Mouse (Mus musculus) intestine, postnatal 0 days (tissue): ENCODE results near the gene Ephb6. TPM values are rescaled to one million over a fixed set of nuclear protein-coding genes. Genes with fewer than 3 reads are reported as not detected.
"Not testable (repeated sequence)": the region's sequence is repeated elsewhere in the genome, so short reads cannot be mapped to it uniquely, and the experiment has no call there.

Experiments used
- ATAC-seq: fragments of 200-750 bp; cut with Nextera tagmentation; 2 replicates; pipeline ENCODE4 v1.8.0; 2017; ENCODE audit warnings: mild to moderate bottlenecking, moderate TSS enrichment, moderate library complexity
- H3K27ac ChIP-seq: fragments of 300-500 bp; sonication (generic); 2 replicates; pipeline ENCODE4 v1.5.1; 2014; ENCODE audit warnings: mild to moderate bottlenecking, low read depth, low read length, moderate library complexity
- H3K27me3 ChIP-seq: fragments of 300-500 bp; sonication (generic); replicated peaks from 2 replicates; pipeline ENCODE4 v1.6.1; 2014; ENCODE audit warnings: low read length, mixed read lengths; ENCODE audit not compliant: control insufficient read depth, insufficient read depth
- H3K36me3 ChIP-seq: fragments of 300-500 bp; sonication (generic); 2 replicates; pipeline ENCODE4 v1.6.1; 2014; ENCODE audit warnings: mild to moderate bottlenecking, moderate library complexity; ENCODE audit not compliant: control insufficient read depth, insufficient read depth
- H3K4me1 ChIP-seq: fragments of 300-500 bp; sonication (generic); replicated peaks from 2 replicates; pipeline ENCODE4 v1.6.1; 2014; ENCODE audit warnings: antibody characterized with exemption, low read length, mixed read lengths; ENCODE audit not compliant: control insufficient read depth, insufficient read depth
- H3K4me2 ChIP-seq: fragments of 300-500 bp; sonication (generic); replicated peaks from 2 replicates; pipeline ENCODE4 v1.6.1; 2014; ENCODE audit warnings: low read depth, mild to moderate bottlenecking, moderate library complexity
- H3K4me3 ChIP-seq: fragments of 300-500 bp; sonication (generic); 2 replicates; pipeline ENCODE4 v1.5.1; 2014; ENCODE audit warnings: low read depth, low read length
- H3K9ac ChIP-seq: fragments of 300-500 bp; sonication (generic); 2 replicates; pipeline ENCODE4 v1.6.1; 2014; ENCODE audit warnings: mild to moderate bottlenecking, low read depth, low read length
- H3K9me3 ChIP-seq: fragments of 300-500 bp; sonication (generic); 2 replicates; pipeline ENCODE4 v1.6.1; 2016; ENCODE audit warnings: mixed run types; ENCODE audit not compliant: control insufficient read depth
- CTCF ChIP-seq: sonication (generic); IDR thresholded peaks from 2 replicates; pipeline ENCODE4 v1.5.1; 2016; ENCODE audit warnings: low read depth, mild to moderate bottlenecking, control low read depth, antibody characterized with exemption, moderate library complexity
- WGBS: fragments of 180-500 bp; shearing (Covaris S2); extraction: QIAGEN DNeasy Blood & Tissue Kit; methylation state at CpG from one replicate; pipeline ENCODE4 v1.1.7; 2014; 5-methylcytosine and 5-hydroxymethylcytosine counted together
- polyA plus RNA-seq: library from polyadenylated mRNA; unstranded; fragments of >200 nt; fragmentation: Nextera tagmentation; extraction: Ambion mirVana; gene quantifications from 2 replicates; pipeline ENCODE4 v1.2.1, GENCODE M21; 2015

Gene Ephb6
- polyA plus RNA-seq, 1 experiment from 2014 or later: 2.7 TPM

GRCm38 (mm10) chr6:41562598-41562997 lies 42.7 kb upstream of the Ephb6 start:
- Histone ChIP-seq H3K4me3 (no peak overlapping the region), H3K4me1 (no peaks in the 10 kb centered on the region), H3K4me2 (0 out of 2 replicates have a peak overlapping the region, but pooled peaks have one; percentile 17), H3K9ac (no peak overlapping the region), H3K27ac (no peak overlapping the region), H3K27me3 (no peaks in the 10 kb centered on the region), H3K9me3 (no peaks in the 10 kb centered on the region), H3K36me3 (no peaks in the 10 kb centered on the region)
- ATAC-seq: no peak
- WGBS: 89% methylated on average over 4 of the region's 4 CpGs
- TF ChIP-seq CTCF: no peak

- H3K9ac ChIP-seq, H3K4me1 ChIP-seq, H3K27ac ChIP-seq, H3K9me3 ChIP-seq, H3K36me3 ChIP-seq, H3K4me2 ChIP-seq, H3K27me3 ChIP-seq, H3K4me3 ChIP-seq: not testable (repeated sequence)
- ATAC-seq: 0 out of 2 replicates have a peak, but pooled peaks have one; percentile 28
- WGBS: 48% methylated on average over 4 of the region's 23 CpGs
Measured at GRCm38 (mm10) chr6:41563104-41563951, 42.0 kb upstream of the Ephb6 start.

GRCm38 (mm10) chr6:41565261-41565660 lies 40.0 kb upstream of the Ephb6 start:
- no peak overlapping the region for H3K27ac ChIP-seq

GRCm38 (mm10) chr6:41566965-41567364 lies 38.3 kb upstream of the Ephb6 start:
- no peak for ATAC-seq
- Histone ChIP-seq H3K4me1 (no peaks in the 10 kb centered on the region), H3K4me2 (no peak overlapping the region), H3K9ac (no peak overlapping the region), H3K9me3 (no peaks in the 10 kb centered on the region), H3K36me3 (no peaks in the 10 kb centered on the region), H3K27ac (no peak overlapping the region), H3K27me3 (no peaks in the 10 kb centered on the region), H3K4me3 (no peak overlapping the region)
- 90% methylated on average over 4 of the region's 4 CpGs for WGBS
- no peak for TF ChIP-seq CTCF

More at GRCm38 (mm10) chr6:41565261-41565660, 40.0 kb upstream of the Ephb6 start:
- ATAC-seq: no peak
- no peak overlapping the region for H3K4me3 ChIP-seq
- TF ChIP-seq CTCF: no peak
- no peak overlapping the region for H3K4me2 ChIP-seq
- WGBS: 86% methylated on average over 1 of the region's 1 CpGs
- no peaks in the 10 kb centered on the region for H3K9me3 ChIP-seq
- no peaks in the 10 kb centered on the region for H3K27me3 ChIP-seq
- no peaks in the 10 kb centered on the region for H3K4me1 ChIP-seq
- no peaks in the 10 kb centered on the region for H3K36me3 ChIP-seq
- H3K9ac ChIP-seq: no peak overlapping the region

GRCm38 (mm10) chr6:41569078-41569477 lies 36.2 kb upstream of the Ephb6 start:
- WGBS: 92% methylated on average over 3 of the region's 3 CpGs

GRCm38 (mm10) chr6:41576526-41577097 lies 28.7 kb upstream of the Ephb6 start:
- no peak overlapping the region for H3K4me3 ChIP-seq

More at GRCm38 (mm10) chr6:41569078-41569477, 36.2 kb upstream of the Ephb6 start:
- no peak overlapping the region for H3K4me2 ChIP-seq
- no peak for ATAC-seq
- no peak overlapping the region for H3K27ac ChIP-seq
- H3K9me3 ChIP-seq: no peaks in the 10 kb centered on the region
- no peak for TF ChIP-seq CTCF
- H3K36me3 ChIP-seq: no peaks in the 10 kb centered on the region
- no peaks in the 10 kb centered on the region for H3K27me3 ChIP-seq
- H3K4me3 ChIP-seq: no peak overlapping the region
- H3K4me1 ChIP-seq: no peaks in the 10 kb centered on the region
- no peak overlapping the region for H3K9ac ChIP-seq

More at GRCm38 (mm10) chr6:41576526-41577097, 28.7 kb upstream of the Ephb6 start:
- no peak overlapping the region for H3K27ac ChIP-seq
- H3K9ac ChIP-seq: no peak overlapping the region
- 33% methylated on average over 5 of the region's 5 CpGs for WGBS
- no peaks in the 10 kb centered on the region for H3K36me3 ChIP-seq
- TF ChIP-seq CTCF: no peak
- ATAC-seq: no peak
- no peak overlapping the region for H3K4me2 ChIP-seq
- no peaks in the 10 kb centered on the region for H3K4me1 ChIP-seq
- H3K9me3 ChIP-seq: no peaks in the 10 kb centered on the region
- no peaks in the 10 kb centered on the region for H3K27me3 ChIP-seq
